Mouse (Mus musculus): ENCODE measurements around the gene Dhdds.
"Not testable (repeated sequence)": the region's sequence is repeated elsewhere in the genome, so short reads cannot be mapped to it uniquely, and the experiment has no call there.

Dhdds gene

GRCm38 (mm10) chr4:134002903-134003302, 2.2 kb upstream of the Dhdds start:
- no peak for DNase-seq

GRCm38 (mm10) chr4:134002246-134002645, 1.5 kb upstream of the Dhdds start:
- no peak for DNase-seq

- DNase-seq = no peak
Observed at GRCm38 (mm10) chr4:134001710-134002109, 992 bp upstream of the Dhdds start.

GRCm38 (mm10) chr4:133994697-133995096, 6.0 kb downstream of the Dhdds start:
- no peak for DNase-seq

GRCm38 (mm10) chr4:133991087-133991660, 9.5 kb downstream of the Dhdds start:
- DNase-seq = no peak

GRCm38 (mm10) chr4:133990035-133990434, 10.7 kb downstream of the Dhdds start:
- DNase-seq = no peak

- DNase-seq = not testable (repeated sequence)
Observed at GRCm38 (mm10) chr4:133988289-133988688, 12.4 kb downstream of the Dhdds start.

- no peak for DNase-seq
Observed at GRCm38 (mm10) chr4:133982936-133983335, 17.8 kb downstream of the Dhdds start.

- no peak for DNase-seq
Observed at GRCm38 (mm10) chr4:133980496-133980895, 20.2 kb downstream of the Dhdds start.

- DNase-seq = no peak
Observed at GRCm38 (mm10) chr4:133978021-133978711, 22.6 kb downstream of the Dhdds start.

- DNase-seq = peak; percentile 48
Observed at GRCm38 (mm10) chr4:133971741-133972140, 29.0 kb downstream of the Dhdds start.

- DNase-seq = peak; percentile 32
Observed at GRCm38 (mm10) chr4:133970876-133971275, 29.8 kb downstream of the Dhdds start.

- peak; percentile 52 for DNase-seq
Observed at GRCm38 (mm10) chr4:133970196-133970595, 30.5 kb downstream of the Dhdds start.

- DNase-seq = peak; percentile 38
Observed at GRCm38 (mm10) chr4:133969114-133969770, 31.5 kb downstream of the Dhdds start.

GRCm38 (mm10) chr4:133968150-133968921, 32.4 kb downstream of the Dhdds start, which contains the start of gene Hmgn2:
Gene Hmgn2 (minus strand): TSS chr4:133968650.
- DNase-seq = peak; percentile 71

GRCm38 (mm10) chr4:133967866-133968149, 32.9 kb downstream of the Dhdds start:
- DNase-seq = peak; percentile 92

- DNase-seq = peak; percentile 97
Observed at GRCm38 (mm10) chr4:133967138-133967865, 33.4 kb downstream of the Dhdds start.

GRCm38 (mm10) chr4:133966271-133966940, 34.3 kb downstream of the Dhdds start:
- peak; percentile 30 for DNase-seq

GRCm38 (mm10) chr4:133962566-133962965, 38.2 kb downstream of the Dhdds start:
- DNase-seq = no peak

- no peak for DNase-seq
Observed at GRCm38 (mm10) chr4:133958884-133959283, 41.8 kb downstream of the Dhdds start.

- DNase-seq = no peak
Observed at GRCm38 (mm10) chr4:133956358-133956757, 44.4 kb downstream of the Dhdds start.

GRCm38 (mm10) chr4:133946736-133947135, 54.0 kb downstream of the Dhdds start:
- no peak for DNase-seq
